Mouse (Mus musculus): ENCODE results near the gene Trappc13. TPM values are rescaled to one million over a fixed set of nuclear protein-coding genes. Genes with fewer than 3 reads are reported as not detected.
"Not testable (repeated sequence)": the region's sequence is repeated elsewhere in the genome, so short reads cannot be mapped to it uniquely, and the experiment has no call there.

The Trappc13 gene
- total RNA-seq (2022) = 10 to 100 TPM; 48.5 to 55.8 (median 52.1) TPM

GRCm38 (mm10) chr13:104177796-104178649, at the start of gene Trappc13:
Gene Trappc13 (minus strand): TSS chr13:104178469.
- no peak for DNase-seq (ENCODE audit: low spot score in 2 of 2)

- DNase-seq (ENCODE audit: low spot score in 2 of 2) = no peak
Measured at GRCm38 (mm10) chr13:104227478-104227877, 49.2 kb upstream of the Trappc13 start.

- no peak for DNase-seq (ENCODE audit: low spot score in 2 of 2)
Measured at GRCm38 (mm10) chr13:104204313-104204712, 26.0 kb upstream of the Trappc13 start.

GRCm38 (mm10) chr13:104195891-104196290, 17.6 kb upstream of the Trappc13 start:
- not testable (repeated sequence) for DNase-seq (ENCODE audit: low spot score in 2 of 2)

- DNase-seq (ENCODE audit: low spot score in 2 of 2) = no peak
Measured at GRCm38 (mm10) chr13:104187357-104187756, 9.1 kb upstream of the Trappc13 start.

- no peak for DNase-seq (ENCODE audit: low spot score in 2 of 2)
Measured at GRCm38 (mm10) chr13:104179176-104179888, 1.1 kb upstream of the Trappc13 start.

GRCm38 (mm10) chr13:104178650-104179121, 417 bp upstream of the Trappc13 start, which contains the start of gene Trim23:
Gene Trim23 (plus strand): TSS chr13:104178797.
- peak; percentile 92 to 98 for DNase-seq (ENCODE audit: low spot score in 2 of 2)

GRCm38 (mm10) chr13:104176874-104177273, 1.4 kb downstream of the Trappc13 start:
- DNase-seq (ENCODE audit: low spot score in 2 of 2) = no peak

- DNase-seq (ENCODE audit: low spot score in 2 of 2) = no peak
Measured at GRCm38 (mm10) chr13:104172498-104172897, 5.8 kb downstream of the Trappc13 start.

GRCm38 (mm10) chr13:104171711-104172110, 6.6 kb downstream of the Trappc13 start:
- no peak for DNase-seq (ENCODE audit: low spot score in 2 of 2)

- no peak for DNase-seq (ENCODE audit: low spot score in 2 of 2)
Measured at GRCm38 (mm10) chr13:104155686-104156085, 22.6 kb downstream of the Trappc13 start.

GRCm38 (mm10) chr13:104155106-104155505, 23.2 kb downstream of the Trappc13 start:
- DNase-seq (ENCODE audit: low spot score in 2 of 2) = no peak

- no peak for DNase-seq (ENCODE audit: low spot score in 2 of 2)
Measured at GRCm38 (mm10) chr13:104154180-104154579, 24.1 kb downstream of the Trappc13 start.

GRCm38 (mm10) chr13:104145646-104146045, 32.6 kb downstream of the Trappc13 start:
- DNase-seq (ENCODE audit: low spot score in 2 of 2) = no peak

- no peak for DNase-seq (ENCODE audit: low spot score in 2 of 2)
Measured at GRCm38 (mm10) chr13:104144871-104145270, 33.4 kb downstream of the Trappc13 start.

- DNase-seq (ENCODE audit: low spot score in 2 of 2) = peak; percentile 62 to 73
Measured at GRCm38 (mm10) chr13:104139369-104140209, 38.7 kb downstream of the Trappc13 start.

GRCm38 (mm10) chr13:104134510-104135085, 43.7 kb downstream of the Trappc13 start:
- no peak for DNase-seq (ENCODE audit: low spot score in 2 of 2)

GRCm38 (mm10) chr13:104132561-104132960, 45.7 kb downstream of the Trappc13 start:
- no peak for DNase-seq (ENCODE audit: low spot score in 2 of 2)

GRCm38 (mm10) chr13:104123662-104124381, 54.4 kb downstream of the Trappc13 start:
- no peak for DNase-seq (ENCODE audit: low spot score in 2 of 2)
